Mouse (Mus musculus) ES-Bruce4 (cell line): Measurements from ENCODE around the gene Defb20. TPM values are rescaled to one million over a fixed set of nuclear protein-coding genes. Genes with fewer than 3 reads are reported as not detected.

Experiments
- H3K27ac ChIP-seq: 2 replicates; pipeline ENCODE4 v1.5.1; 2012; ENCODE audit warnings: low read length, inconsistent platforms; ENCODE audit not compliant: insufficient read depth
- H3K27me3 ChIP-seq: 2 replicates; pipeline ENCODE4 v1.6.1; 2012; ENCODE audit warnings: mild to moderate bottlenecking, low read length, inconsistent platforms; ENCODE audit not compliant: control insufficient read depth, poor library complexity, insufficient read depth, severe bottlenecking
- H3K36me3 ChIP-seq: 2 replicates; pipeline ENCODE4 v1.6.1; 2012; ENCODE audit warnings: inconsistent platforms, mild to moderate bottlenecking, low read length, moderate library complexity; ENCODE audit not compliant: control insufficient read depth, poor library complexity, insufficient read depth, severe bottlenecking
- H3K4me1 ChIP-seq: one replicate; pipeline ENCODE4 v1.8.1; 2011; ENCODE audit warnings: low read length; ENCODE audit not compliant: control insufficient read depth, insufficient read depth
- H3K4me3 ChIP-seq: 2 replicates; pipeline ENCODE4 v1.5.1; 2011; ENCODE audit warnings: low read depth, mild to moderate bottlenecking, low read length
- H3K9ac ChIP-seq: 2 replicates; pipeline ENCODE4 v1.6.1; 2012; ENCODE audit warnings: low read depth, mild to moderate bottlenecking, inconsistent platforms; ENCODE audit not compliant: poor library complexity, severe bottlenecking
- H3K9me3 ChIP-seq: replicated peaks from 2 replicates; pipeline ENCODE4 v1.6.1; 2012; ENCODE audit warnings: mild to moderate bottlenecking, low read length, inconsistent platforms; ENCODE audit not compliant: control insufficient read depth, poor library complexity, insufficient read depth, severe bottlenecking
- CTCF ChIP-seq: IDR thresholded peaks from one replicate; pipeline ENCODE4 v1.8.1; 2011; ENCODE audit warnings: low read depth, low read length
- EP300 ChIP-seq: IDR thresholded peaks from 2 replicates; pipeline ENCODE4 v1.6.1; 2011; ENCODE audit warnings: low read depth, low read length; ENCODE audit not compliant: insufficient read depth
- POLR2A ChIP-seq: IDR thresholded peaks from one replicate; pipeline ENCODE4 v1.8.1; 2011; ENCODE audit warnings: low read length; ENCODE audit not compliant: insufficient read depth
- polyA plus RNA-seq: library from polyadenylated mRNA; stranded (reverse); fragments of >200 nt; gene quantifications from 2 replicates; pipeline ENCODE4 v1.2.4, GENCODE M21; 2011; ENCODE audit warnings: low read depth; ENCODE audit not compliant: missing spikeins, insufficient read depth, insufficient read length

The Defb20 gene
- polyA plus RNA-seq, 1 experiment = not detected

GRCm38 (mm10) chr2:152481726-152482125, 4.9 kb downstream of the Defb20 start:
- Histone ChIP-seq H3K9ac (no peak overlapping the region), H3K27me3 (no peaks in the 10 kb centered on the region), H3K4me1 (no peaks in the 10 kb centered on the region), H3K27ac (no peak overlapping the region), H3K4me3 (no peak overlapping the region), H3K9me3 (no peaks in the 10 kb centered on the region), H3K36me3 (no peaks in the 10 kb centered on the region)
- TF ChIP-seq CTCF (no peak), EP300 (no peak), POLR2A (no peak)

GRCm38 (mm10) chr2:152487024-152487423, 10.2 kb downstream of the Defb20 start:
- TF ChIP-seq POLR2A (no peak), EP300 (no peak), CTCF (peak; percentile 24)
- H3K36me3 ChIP-seq = no peaks in the 10 kb centered on the region
- H3K9ac ChIP-seq = no peak overlapping the region
- H3K9me3 ChIP-seq = no peaks in the 10 kb centered on the region
- no peaks in the 10 kb centered on the region for H3K4me1 ChIP-seq
- no peak overlapping the region for H3K27ac ChIP-seq
- no peak overlapping the region for H3K4me3 ChIP-seq
- no peaks in the 10 kb centered on the region for H3K27me3 ChIP-seq

- Histone ChIP-seq H3K36me3 (no peaks in the 10 kb centered on the region), H3K9me3 (no peaks in the 10 kb centered on the region), H3K4me3 (no peak within 1 kb of the TSS), H3K27ac (no peak within 1 kb of the TSS), H3K27me3 (no peaks in the 10 kb centered on the region), H3K4me1 (no peaks in the 10 kb centered on the region), H3K9ac (no peak within 1 kb of the TSS)
- TF ChIP-seq POLR2A (no peak), CTCF (no peak), EP300 (no peak)
Observed at GRCm38 (mm10) chr2:152490038-152490437, 13.2 kb downstream of the Defb20 start, which contains the start of gene Defb22. Gene Defb22, minus strand, starts transcription at chr2:152490138.

GRCm38 (mm10) chr2:152493151-152493550, 16.3 kb downstream of the Defb20 start:
- Histone ChIP-seq H3K4me1 (no peaks in the 10 kb centered on the region), H3K36me3 (no peaks in the 10 kb centered on the region), H3K27me3 (no peaks in the 10 kb centered on the region), H3K27ac (no peak overlapping the region), H3K9me3 (no peaks in the 10 kb centered on the region), H3K9ac (no peak overlapping the region), H3K4me3 (no peak overlapping the region)
- peak; percentile 36 for TF ChIP-seq CTCF
- TF ChIP-seq EP300 = no peak
- TF ChIP-seq POLR2A = no peak

GRCm38 (mm10) chr2:152498020-152498419, 21.2 kb downstream of the Defb20 start:
- H3K27ac ChIP-seq = no peak overlapping the region

GRCm38 (mm10) chr2:152500204-152500862, 23.5 kb downstream of the Defb20 start:
- Histone ChIP-seq H3K9me3 (no peaks in the 10 kb centered on the region), H3K4me1 (no peaks in the 10 kb centered on the region), H3K36me3 (no peaks in the 10 kb centered on the region), H3K27me3 (no peaks in the 10 kb centered on the region), H3K27ac (no peak overlapping the region), H3K9ac (no peak overlapping the region), H3K4me3 (no peak overlapping the region)
- TF ChIP-seq CTCF (no peak), EP300 (no peak), POLR2A (no peak)

More at GRCm38 (mm10) chr2:152498020-152498419, 21.2 kb downstream of the Defb20 start:
- H3K9me3 ChIP-seq = no peaks in the 10 kb centered on the region
- no peaks in the 10 kb centered on the region for H3K36me3 ChIP-seq
- no peaks in the 10 kb centered on the region for H3K27me3 ChIP-seq
- TF ChIP-seq POLR2A (no peak), CTCF (no peak), EP300 (no peak)
- H3K4me1 ChIP-seq = no peaks in the 10 kb centered on the region
- H3K9ac ChIP-seq = no peak overlapping the region
- no peak overlapping the region for H3K4me3 ChIP-seq
